Mouse (Mus musculus) ES-Bruce4 (cell line): ENCODE data around the gene Slc25a12. TPM values are rescaled to one million over a fixed set of nuclear protein-coding genes. Genes with fewer than 3 reads are reported as not detected.

Experiments
- H3K27ac ChIP-seq: 2 replicates; pipeline ENCODE4 v1.5.1; 2012; ENCODE audit warnings: low read length, inconsistent platforms; ENCODE audit not compliant: insufficient read depth
- H3K27me3 ChIP-seq: 2 replicates; pipeline ENCODE4 v1.6.1; 2012; ENCODE audit warnings: mild to moderate bottlenecking, low read length, inconsistent platforms; ENCODE audit not compliant: control insufficient read depth, poor library complexity, insufficient read depth, severe bottlenecking
- H3K36me3 ChIP-seq: 2 replicates; pipeline ENCODE4 v1.6.1; 2012; ENCODE audit warnings: inconsistent platforms, mild to moderate bottlenecking, low read length, moderate library complexity; ENCODE audit not compliant: control insufficient read depth, poor library complexity, insufficient read depth, severe bottlenecking
- H3K4me1 ChIP-seq: one replicate; pipeline ENCODE4 v1.8.1; 2011; ENCODE audit warnings: low read length; ENCODE audit not compliant: control insufficient read depth, insufficient read depth
- H3K4me3 ChIP-seq: 2 replicates; pipeline ENCODE4 v1.5.1; 2011; ENCODE audit warnings: low read depth, mild to moderate bottlenecking, low read length
- H3K9ac ChIP-seq: 2 replicates; pipeline ENCODE4 v1.6.1; 2012; ENCODE audit warnings: low read depth, mild to moderate bottlenecking, inconsistent platforms; ENCODE audit not compliant: poor library complexity, severe bottlenecking
- H3K9me3 ChIP-seq: replicated peaks from 2 replicates; pipeline ENCODE4 v1.6.1; 2012; ENCODE audit warnings: mild to moderate bottlenecking, low read length, inconsistent platforms; ENCODE audit not compliant: control insufficient read depth, poor library complexity, insufficient read depth, severe bottlenecking
- CTCF ChIP-seq: IDR thresholded peaks from one replicate; pipeline ENCODE4 v1.8.1; 2011; ENCODE audit warnings: low read depth, low read length
- EP300 ChIP-seq: IDR thresholded peaks from 2 replicates; pipeline ENCODE4 v1.6.1; 2011; ENCODE audit warnings: low read depth, low read length; ENCODE audit not compliant: insufficient read depth
- POLR2A ChIP-seq: IDR thresholded peaks from one replicate; pipeline ENCODE4 v1.8.1; 2011; ENCODE audit warnings: low read length; ENCODE audit not compliant: insufficient read depth
- polyA plus RNA-seq: library from polyadenylated mRNA; stranded (reverse); fragments of >200 nt; gene quantifications from 2 replicates; pipeline ENCODE4 v1.2.4, GENCODE M21; 2011; ENCODE audit warnings: low read depth; ENCODE audit not compliant: missing spikeins, insufficient read depth, insufficient read length

The Slc25a12 gene
- polyA plus RNA-seq, 1 experiment: 89.2 TPM

DNA sequence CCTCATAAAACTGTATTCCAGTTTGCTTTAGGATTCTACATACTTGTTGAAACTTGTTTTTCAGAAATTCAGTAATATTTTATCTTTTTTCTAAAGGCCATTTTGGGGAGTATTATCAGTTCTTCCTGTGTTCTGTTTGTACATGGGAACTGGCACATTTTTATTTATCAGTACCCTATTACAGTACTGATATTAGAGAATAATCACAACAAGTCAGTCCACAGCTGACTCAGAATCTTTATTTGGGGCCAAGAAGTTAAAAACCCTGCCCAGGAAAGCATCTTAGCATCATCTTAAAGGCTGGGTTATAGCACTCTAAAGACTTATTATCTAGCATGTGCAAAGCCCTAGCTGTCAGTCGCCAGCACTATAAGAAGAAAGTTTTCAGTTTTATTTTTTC, 137.9 kb downstream of the Slc25a12 start:
- H3K9me3 ChIP-seq: no peaks in the 10 kb centered on the region
- H3K27ac ChIP-seq: no peak overlapping the region
- no peaks in the 10 kb centered on the region for H3K4me1 ChIP-seq
- no peak overlapping the region for H3K4me3 ChIP-seq
- H3K27me3 ChIP-seq: no peaks in the 10 kb centered on the region
- H3K9ac ChIP-seq: no peak overlapping the region
- peaks cover 2% of the 10 kb centered on the region; the same call in 1 of the 2 replicates for H3K36me3 ChIP-seq
- no peak for TF ChIP-seq POLR2A
- no peak for TF ChIP-seq EP300
- TF ChIP-seq CTCF: no peak

DNA sequence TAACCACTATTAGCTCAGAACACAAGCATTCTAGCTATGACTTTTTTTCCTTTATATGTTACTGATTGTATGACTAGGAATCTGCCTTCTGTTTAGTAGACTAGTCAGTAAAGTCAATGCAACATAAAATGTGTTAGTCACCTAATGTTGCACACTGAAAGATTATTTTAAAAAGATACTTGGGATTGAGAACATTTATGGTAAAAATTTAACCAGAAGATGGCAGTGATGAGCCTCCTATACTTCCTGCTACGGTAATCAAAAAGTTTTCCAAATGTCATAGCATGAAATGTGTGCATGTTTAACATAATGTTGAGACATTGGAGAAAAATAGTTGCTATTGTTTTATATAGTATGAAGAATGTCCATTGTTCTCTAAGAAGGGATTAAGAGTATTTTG, 140.2 kb downstream of the Slc25a12 start:
- TF ChIP-seq EP300: no peak
- TF ChIP-seq CTCF: no peak
- TF ChIP-seq POLR2A: no peak
- H3K27ac ChIP-seq: no peak overlapping the region
- H3K9ac ChIP-seq: no peak overlapping the region
- no peaks in the 10 kb centered on the region for H3K9me3 ChIP-seq
- H3K4me1 ChIP-seq: no peaks in the 10 kb centered on the region
- no peak overlapping the region for H3K4me3 ChIP-seq
- H3K27me3 ChIP-seq: no peaks in the 10 kb centered on the region
- H3K36me3 ChIP-seq: peaks cover 8% of the 10 kb centered on the region; the same call in 1 of the 2 replicates

Other genes starting within 250 kb of the Slc25a12 start
- 0.33 and 0.85 TPM in 2 replicates for gene Cybrd1, start 249.8 kb downstream of the Slc25a12 start, polyA plus RNA-seq
- 140 and 149 TPM in 2 replicates for gene Dync1i2, start 156.0 kb downstream of the Slc25a12 start, polyA plus RNA-seq
- gene Hat1, start 21.2 kb upstream of the Slc25a12 start, polyA plus RNA-seq: 659 and 692 TPM in 2 replicates
- gene Metap1d, start 85.5 kb upstream of the Slc25a12 start, polyA plus RNA-seq: 13.0 and 13.6 TPM in 2 replicates
- not detected in 2 replicates for gene Dlx1, start 160.4 kb upstream of the Slc25a12 start, polyA plus RNA-seq
- gene Dlx2, start 179.0 kb upstream of the Slc25a12 start, polyA plus RNA-seq: not detected in 2 replicates